Mouse (Mus musculus): ENCODE data around the gene Fam149b.

DNA sequence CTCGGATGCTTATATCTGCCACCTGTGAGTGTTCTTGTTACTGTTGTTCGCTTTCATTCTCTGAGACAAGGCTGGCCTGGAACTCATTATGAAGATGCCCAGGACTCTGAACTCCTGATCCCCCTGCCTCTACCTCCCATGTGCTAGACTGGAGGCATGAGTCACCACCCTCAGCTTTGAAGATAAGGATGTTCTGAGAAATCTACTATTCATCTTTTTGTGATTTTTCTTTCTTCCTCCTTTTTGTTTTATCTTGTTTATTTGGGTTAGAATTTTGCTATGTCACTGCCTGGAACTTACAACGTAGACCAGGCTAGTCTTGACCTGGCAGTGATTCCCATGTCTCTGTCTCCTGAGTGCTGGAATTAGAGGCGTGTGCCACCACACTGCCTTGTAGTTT is 16.6 kb upstream of the Fam149b start:
- TF ChIP-seq CTCF (IDR thresholded peaks at IDR 0.05; ENCODE audit: control insufficient read depth, insufficient read depth, insufficient replicate concordance, low read depth, low read length) (no peak), POLR2A (IDR thresholded peaks at IDR 0.05; ENCODE audit: control insufficient read depth, low read depth, low read length) (no peak)

Measured in testis, adult 2 months (tissue).